Mouse (Mus musculus): ENCODE measurements at regions not wholly inside any gene's neighbourhood (a gene's known extent, or its start where the extent isn't known, plus 50 kb on each side); places are given as distances from the start of the nearest gene placed in this dataset.

DNA sequence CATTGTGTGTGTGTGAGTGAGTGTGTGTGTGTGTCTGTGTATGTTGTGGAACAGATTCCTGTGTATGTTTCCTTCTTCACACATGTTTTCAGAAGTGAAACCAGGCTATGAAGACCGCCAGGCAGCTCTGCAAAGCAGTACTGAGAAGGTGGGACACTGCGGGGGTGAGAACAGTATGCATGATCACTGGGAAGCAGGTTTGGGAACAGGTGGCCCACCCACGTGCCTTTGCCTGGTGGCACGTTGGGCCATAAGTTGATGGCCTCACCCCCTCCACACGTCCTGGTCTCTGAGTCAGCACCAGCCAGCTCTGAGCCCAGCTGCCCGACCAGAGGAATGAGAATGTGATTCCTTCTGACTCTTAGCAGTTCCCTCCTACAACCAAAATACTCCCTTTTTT is 89.2 kb upstream of the Rasgrp1 start:
- Histone ChIP-seq H3K4me1 (replicated peaks) (peaks cover 4% of the 10 kb centered on the region; the same call in 1 of the 2 replicates), H3K36me3 (no peaks in the 10 kb centered on the region), H3K9me3 (no peaks in the 10 kb centered on the region), H3K9ac (replicated peaks) (no peak overlapping the region), H3K27ac (no peak overlapping the region), H3K4me2 (no peak overlapping the region), H3K27me3 (peaks cover 25% of the 10 kb centered on the region; the same call in 1 of the 2 replicates), H3K4me3 (replicated peaks) (no peak overlapping the region)
- no peak for ATAC-seq (ENCODE audit: insufficient number of reproducible peaks, insufficient read depth, low FRiP score, low TSS enrichment, low read depth)
- 41% methylated on average over 6 of the region's 6 CpGs for WGBS

DNA sequence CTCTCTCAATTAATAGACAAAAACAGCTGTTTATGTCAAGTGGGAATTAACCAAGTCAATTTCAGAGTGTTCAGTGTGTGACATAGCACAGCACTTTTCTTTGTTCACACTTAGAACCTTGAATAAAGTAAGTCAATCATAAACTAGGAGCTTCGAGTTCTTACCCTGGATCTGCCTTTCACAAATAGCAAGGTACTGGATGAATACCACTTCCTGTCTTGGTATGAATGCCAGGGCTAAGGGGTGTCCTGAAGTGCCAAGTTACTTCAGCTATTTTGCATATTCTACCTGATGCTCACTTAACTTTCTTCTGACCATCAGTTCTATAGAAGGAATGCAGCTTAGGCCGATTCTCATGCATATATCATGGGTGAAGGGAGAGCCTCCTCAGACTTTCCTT is 90.1 kb upstream of the Rasgrp1 start:
- Histone ChIP-seq H3K4me1 (replicated peaks) (peaks cover 4% of the 10 kb centered on the region; the same call in 1 of the 2 replicates), H3K27me3 (peaks cover 25% of the 10 kb centered on the region; the same call in 1 of the 2 replicates), H3K4me3 (replicated peaks) (no peak overlapping the region), H3K4me2 (no peak overlapping the region), H3K27ac (no peak overlapping the region), H3K36me3 (no peaks in the 10 kb centered on the region), H3K9ac (replicated peaks) (no peak overlapping the region), H3K9me3 (no peaks in the 10 kb centered on the region)
- WGBS = 78% methylated on average over 2 of the region's 2 CpGs
- ATAC-seq (ENCODE audit: insufficient number of reproducible peaks, insufficient read depth, low FRiP score, low TSS enrichment, low read depth) = no peak

DNA sequence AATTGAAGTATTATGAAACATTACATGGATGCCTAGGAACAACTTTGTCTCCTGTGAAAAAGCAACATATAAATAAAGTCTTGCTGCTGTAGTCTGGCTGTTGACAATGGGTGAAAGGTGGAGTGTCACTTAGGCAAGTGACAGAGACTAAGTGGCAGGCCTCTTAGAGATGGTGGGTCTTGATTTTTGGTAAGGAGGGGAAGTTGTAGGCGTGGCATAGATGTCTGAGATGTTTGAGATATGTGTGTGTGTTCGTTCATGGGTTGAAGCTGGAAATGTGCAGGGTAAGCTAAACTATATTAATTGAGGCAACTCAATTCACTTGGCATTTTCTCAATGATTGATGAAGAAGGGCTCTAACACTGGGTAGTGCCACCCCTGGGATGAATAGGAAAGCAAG is 90.7 kb upstream of the Rasgrp1 start:
- no peaks in the 10 kb centered on the region for H3K36me3 ChIP-seq
- H3K27ac ChIP-seq = no peak overlapping the region
- 82% methylated on average over 2 of the region's 2 CpGs for WGBS
- peaks cover 27% of the 10 kb centered on the region; the same call in 1 of the 2 replicates for H3K27me3 ChIP-seq
- H3K9me3 ChIP-seq = no peaks in the 10 kb centered on the region
- H3K9ac ChIP-seq (replicated peaks) = no peak overlapping the region
- no peak for ATAC-seq (ENCODE audit: insufficient number of reproducible peaks, insufficient read depth, low FRiP score, low TSS enrichment, low read depth)
- peaks cover 4% of the 10 kb centered on the region; the same call in 1 of the 2 replicates for H3K4me1 ChIP-seq (replicated peaks)
- no peak overlapping the region for H3K4me3 ChIP-seq (replicated peaks)
- no peak overlapping the region for H3K4me2 ChIP-seq

GRCm38 (mm10) chr2:117438079-117438478 is 95.3 kb upstream of the Rasgrp1 start:
- H3K4me3 ChIP-seq (replicated peaks) = no peak overlapping the region
- no peaks in the 10 kb centered on the region for H3K4me1 ChIP-seq (replicated peaks)
- H3K36me3 ChIP-seq = no peaks in the 10 kb centered on the region
- no peak for ATAC-seq (ENCODE audit: insufficient number of reproducible peaks, insufficient read depth, low FRiP score, low TSS enrichment, low read depth)
- no peak overlapping the region for H3K9ac ChIP-seq (replicated peaks)
- no peak overlapping the region for H3K27ac ChIP-seq
- H3K9me3 ChIP-seq = no peaks in the 10 kb centered on the region
- H3K4me2 ChIP-seq = no peak overlapping the region
- 80% methylated on average over 12 of the region's 12 CpGs for WGBS
- H3K27me3 ChIP-seq = peaks cover 3% of the 10 kb centered on the region; the same call in 1 of the 2 replicates

DNA sequence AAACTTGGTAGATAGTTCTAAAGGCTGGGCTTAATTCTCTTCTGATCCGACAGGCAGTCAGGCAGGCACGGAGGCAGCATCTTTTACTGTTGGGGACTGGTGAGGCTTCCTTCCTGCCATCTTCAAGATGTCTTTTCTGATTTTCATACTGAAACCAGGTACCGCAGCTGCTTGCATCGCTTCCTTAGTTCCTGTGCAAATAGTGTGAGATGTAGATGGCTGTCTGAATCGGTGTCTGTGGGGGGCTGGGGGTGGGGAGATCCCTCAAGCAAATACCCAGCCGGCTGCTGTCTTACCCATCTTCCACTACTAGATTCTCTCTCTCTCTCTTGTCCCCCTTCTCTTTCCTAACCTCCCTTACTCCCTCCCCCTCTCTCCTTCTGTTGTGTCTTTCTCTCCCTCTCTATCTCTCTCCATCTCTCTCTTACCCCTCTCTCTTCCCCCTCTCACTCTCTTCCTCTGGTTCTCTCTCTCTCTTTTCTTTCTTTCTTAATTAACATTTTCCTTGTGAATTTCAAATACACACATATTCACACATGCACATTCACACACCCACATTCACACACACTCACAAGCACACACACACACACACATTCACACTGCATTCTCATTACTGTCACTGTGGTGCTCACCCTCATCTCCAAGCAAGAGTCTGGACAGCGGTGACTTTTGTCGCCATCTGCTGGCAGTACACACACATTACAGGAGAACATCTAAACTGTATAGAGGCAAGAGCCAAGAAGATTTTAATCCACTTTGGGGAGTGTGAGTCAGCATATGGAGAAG is 96.0 kb upstream of the Rasgrp1 start:
- 67% methylated on average over 8 of the region's 8 CpGs for WGBS
- Histone ChIP-seq H3K4me3 (replicated peaks) (no peak overlapping the region), H3K4me2 (no peak overlapping the region), H3K9ac (replicated peaks) (no peak overlapping the region), H3K36me3 (no peaks in the 10 kb centered on the region), H3K27ac (no peak overlapping the region), H3K9me3 (no peaks in the 10 kb centered on the region), H3K4me1 (replicated peaks) (no peaks in the 10 kb centered on the region), H3K27me3 (peaks cover 2% of the 10 kb centered on the region; the same call in 1 of the 2 replicates)
- ATAC-seq (ENCODE audit: insufficient number of reproducible peaks, insufficient read depth, low FRiP score, low TSS enrichment, low read depth) = peak; percentile 63; the same call in 1 of the 2 replicates

GRCm38 (mm10) chr2:117439372-117440183 is 96.8 kb upstream of the Rasgrp1 start:
- Histone ChIP-seq H3K4me3 (replicated peaks) (no peak overlapping the region), H3K4me2 (peak overlapping the region; percentile 3; the same call in 1 of the 2 replicates), H3K36me3 (no peaks in the 10 kb centered on the region), H3K27ac (no peak overlapping the region), H3K9ac (replicated peaks) (no peak overlapping the region), H3K27me3 (0 out of 2 replicates have a peak, but pooled peaks cover 2% of the 10 kb centered on the region), H3K9me3 (no peaks in the 10 kb centered on the region), H3K4me1 (replicated peaks) (no peaks in the 10 kb centered on the region)
- no peak for ATAC-seq (ENCODE audit: insufficient number of reproducible peaks, insufficient read depth, low FRiP score, low TSS enrichment, low read depth)
- WGBS = 41% methylated on average over 12 of the region's 12 CpGs

DNA sequence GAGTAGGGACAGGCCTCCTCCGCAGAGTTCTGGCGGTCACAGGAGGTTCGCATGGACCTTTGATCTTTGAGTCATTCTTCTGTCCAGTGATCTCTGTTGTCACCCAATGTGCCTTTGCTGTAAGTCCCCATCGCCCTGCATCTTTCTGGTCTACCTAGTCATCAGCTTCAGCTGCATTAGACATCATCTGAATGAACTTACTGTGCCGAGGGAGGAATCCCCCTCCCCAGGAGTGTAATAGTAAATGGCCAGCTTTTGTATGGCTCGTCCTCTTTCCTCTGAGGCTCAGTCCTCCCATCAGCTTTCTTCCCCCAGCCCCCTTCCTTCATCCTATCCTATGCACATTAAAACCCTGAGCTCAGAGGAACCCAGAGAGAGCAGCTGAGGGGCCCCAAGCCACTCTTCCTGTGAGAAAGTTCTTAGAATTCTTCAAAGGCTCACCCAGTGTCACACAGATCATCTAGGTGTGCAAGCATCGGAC is 98.0 kb upstream of the Rasgrp1 start:
- no peak overlapping the region for H3K27ac ChIP-seq
- no peaks in the 10 kb centered on the region for H3K4me1 ChIP-seq (replicated peaks)
- WGBS = 80% methylated on average over 7 of the region's 7 CpGs

DNA sequence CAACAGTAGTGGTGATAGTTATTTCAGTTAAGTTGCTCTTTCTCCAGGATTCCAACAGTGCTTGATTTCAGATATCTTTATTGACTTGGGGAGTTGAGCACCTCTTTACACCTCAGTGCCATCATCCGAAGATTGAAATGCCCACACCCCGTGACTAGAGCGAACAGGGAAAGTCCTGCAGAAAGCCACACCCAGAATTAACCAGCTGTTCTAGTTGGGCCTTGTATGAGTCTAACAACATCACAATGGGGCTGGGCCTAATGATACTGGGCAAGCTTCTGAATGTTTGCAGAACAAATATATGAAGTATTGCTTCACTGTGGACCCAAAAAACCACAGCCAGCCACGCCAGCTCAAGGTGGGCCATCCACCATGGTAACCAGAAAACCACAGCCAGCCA is 100.1 kb upstream of the Rasgrp1 start:
- no peak for ATAC-seq (ENCODE audit: insufficient number of reproducible peaks, insufficient read depth, low FRiP score, low TSS enrichment, low read depth)

More for the DNA sequence above, 98.0 kb upstream of the Rasgrp1 start:
- no peak overlapping the region for H3K9ac ChIP-seq (replicated peaks)
- no peaks in the 10 kb centered on the region for H3K36me3 ChIP-seq
- H3K4me3 ChIP-seq (replicated peaks) = no peak overlapping the region
- H3K4me2 ChIP-seq = no peak overlapping the region
- ATAC-seq (ENCODE audit: insufficient number of reproducible peaks, insufficient read depth, low FRiP score, low TSS enrichment, low read depth) = no peak
- H3K9me3 ChIP-seq = no peaks in the 10 kb centered on the region
- 0 out of 2 replicates have a peak, but pooled peaks cover 2% of the 10 kb centered on the region for H3K27me3 ChIP-seq

GRCm38 (mm10) chr2:117444671-117445070 is 101.9 kb upstream of the Rasgrp1 start:
- H3K4me3 ChIP-seq (replicated peaks) = no peak overlapping the region
- H3K9me3 ChIP-seq = no peaks in the 10 kb centered on the region
- H3K36me3 ChIP-seq = no peaks in the 10 kb centered on the region
- H3K9ac ChIP-seq (replicated peaks) = no peak overlapping the region
- 0 out of 2 replicates have a peak, but pooled peaks cover 5% of the 10 kb centered on the region for H3K27me3 ChIP-seq
- no peaks in the 10 kb centered on the region for H3K4me1 ChIP-seq (replicated peaks)
- H3K4me2 ChIP-seq = no peak overlapping the region
- 32% methylated on average over 5 of the region's 5 CpGs for WGBS
- no peak overlapping the region for H3K27ac ChIP-seq
- no peak for ATAC-seq (ENCODE audit: insufficient number of reproducible peaks, insufficient read depth, low FRiP score, low TSS enrichment, low read depth)

More for the DNA sequence above, 100.1 kb upstream of the Rasgrp1 start:
- H3K9ac ChIP-seq (replicated peaks) = no peak overlapping the region
- H3K4me1 ChIP-seq (replicated peaks) = no peaks in the 10 kb centered on the region
- 0 out of 2 replicates have a peak, but pooled peaks cover 7% of the 10 kb centered on the region for H3K27me3 ChIP-seq
- no peak overlapping the region for H3K4me3 ChIP-seq (replicated peaks)
- no peak overlapping the region for H3K27ac ChIP-seq
- no peaks in the 10 kb centered on the region for H3K9me3 ChIP-seq
- WGBS = 87% methylated on average over 4 of the region's 4 CpGs
- H3K4me2 ChIP-seq = no peak overlapping the region
- no peaks in the 10 kb centered on the region for H3K36me3 ChIP-seq

GRCm38 (mm10) chr2:117446876-117447275 is 104.1 kb upstream of the Rasgrp1 start:
- Histone ChIP-seq H3K36me3 (no peaks in the 10 kb centered on the region), H3K4me1 (replicated peaks) (no peaks in the 10 kb centered on the region), H3K27me3 (0 out of 2 replicates have a peak, but pooled peaks cover 5% of the 10 kb centered on the region), H3K27ac (no peak overlapping the region), H3K9me3 (no peaks in the 10 kb centered on the region), H3K4me3 (replicated peaks) (no peak overlapping the region), H3K4me2 (no peak overlapping the region), H3K9ac (replicated peaks) (no peak overlapping the region)
- 91% methylated on average over 4 of the region's 4 CpGs for WGBS
- no peak for ATAC-seq (ENCODE audit: insufficient number of reproducible peaks, insufficient read depth, low FRiP score, low TSS enrichment, low read depth)
